Mouse (Mus musculus): ENCODE measurements at regions not wholly inside any gene's neighbourhood (a gene's known extent, or its start where the extent isn't known, plus 50 kb on each side); places are given as distances from the start of the nearest gene placed in this dataset.

DNA sequence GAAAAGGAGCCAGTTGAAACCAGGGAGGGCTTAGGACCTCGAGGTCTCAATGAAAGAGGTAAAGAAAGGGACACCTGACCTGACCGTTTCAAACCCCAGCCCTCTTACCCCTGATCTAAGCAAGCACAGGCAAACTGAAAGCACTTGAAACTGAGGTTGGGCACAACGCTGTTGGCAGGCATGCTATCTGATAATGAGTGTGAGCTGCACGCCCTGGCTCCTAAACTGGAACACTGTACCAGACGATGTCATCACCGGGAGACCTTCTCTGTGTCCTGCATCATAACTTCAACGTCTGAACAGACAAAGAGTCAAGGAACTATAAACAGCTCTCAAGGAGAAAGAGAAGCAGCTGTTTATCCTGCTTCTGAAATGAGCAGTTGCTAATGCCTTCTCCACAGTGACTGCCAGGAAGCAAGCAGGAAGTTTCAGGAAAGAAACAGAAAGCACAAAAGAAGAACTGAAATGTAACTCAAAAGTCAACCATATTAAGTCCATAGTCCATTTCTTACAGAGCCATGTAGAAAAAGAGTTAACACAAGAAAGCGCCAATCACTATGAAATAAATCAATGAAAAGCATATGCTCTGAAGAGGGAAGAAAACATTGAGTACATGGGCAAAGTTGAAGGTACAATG is 301.3 kb downstream of the Epha4 start:
- no peak for DNase-seq
- intact Hi-C loops (cut with DNase I) = no loop called here

DNA sequence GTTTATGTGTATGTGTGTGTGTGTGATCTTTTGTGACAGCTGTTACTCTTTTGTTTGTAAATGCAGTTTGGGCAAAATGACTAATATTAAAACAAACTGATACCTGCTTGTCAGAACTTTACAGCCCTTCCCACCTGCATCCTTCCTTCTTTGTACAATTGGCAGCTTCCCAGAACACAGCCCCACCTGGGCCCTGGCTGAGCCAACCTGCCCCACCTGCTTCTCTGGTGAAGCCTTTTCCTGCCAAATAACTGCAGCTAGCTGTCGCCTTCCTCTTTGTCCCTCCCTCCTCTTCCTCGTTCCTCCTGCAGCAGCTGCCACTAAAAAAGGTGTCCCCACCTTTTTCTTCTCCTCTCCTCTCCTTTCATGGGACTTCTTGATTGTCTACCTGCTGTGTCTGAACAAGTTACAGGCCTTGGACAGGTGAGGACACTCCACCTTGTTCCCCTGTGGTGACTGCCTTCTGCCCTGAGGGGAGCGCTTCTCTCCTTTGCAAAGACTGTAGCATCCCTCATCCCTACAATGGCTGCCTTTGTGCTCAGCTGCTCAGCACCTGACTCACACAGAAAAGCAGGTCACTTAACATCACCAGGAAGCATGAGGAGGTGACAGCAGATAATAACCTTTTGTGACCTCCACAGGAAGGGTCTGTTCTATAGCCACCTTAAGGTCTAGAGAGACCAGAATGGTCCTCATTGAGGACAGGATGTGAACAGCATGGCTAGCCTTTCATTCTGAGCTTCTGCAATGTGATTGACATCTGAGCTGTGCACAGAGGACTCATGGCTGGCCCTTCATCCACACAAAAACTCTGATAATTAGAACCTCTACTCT is 295.2 kb downstream of the Epha4 start:
- intact Hi-C loops (cut with DNase I) = no loop called here
- DNase-seq = no peak

DNA sequence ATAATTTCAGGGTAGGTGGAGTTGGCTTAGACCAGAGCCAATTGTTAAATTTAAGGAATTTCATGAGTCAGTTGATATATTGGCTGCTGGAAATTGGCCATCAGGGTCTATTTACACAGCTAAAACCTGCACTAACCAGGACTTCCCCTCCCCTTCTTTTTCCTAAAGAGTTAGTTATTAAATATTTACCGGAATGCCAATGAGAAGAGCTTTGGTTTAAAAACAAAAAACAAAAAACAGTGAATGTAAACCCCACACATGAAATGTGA is 294.6 kb downstream of the Epha4 start:
- no peak for DNase-seq
- intact Hi-C loops (cut with DNase I) = no loop called here

DNA sequence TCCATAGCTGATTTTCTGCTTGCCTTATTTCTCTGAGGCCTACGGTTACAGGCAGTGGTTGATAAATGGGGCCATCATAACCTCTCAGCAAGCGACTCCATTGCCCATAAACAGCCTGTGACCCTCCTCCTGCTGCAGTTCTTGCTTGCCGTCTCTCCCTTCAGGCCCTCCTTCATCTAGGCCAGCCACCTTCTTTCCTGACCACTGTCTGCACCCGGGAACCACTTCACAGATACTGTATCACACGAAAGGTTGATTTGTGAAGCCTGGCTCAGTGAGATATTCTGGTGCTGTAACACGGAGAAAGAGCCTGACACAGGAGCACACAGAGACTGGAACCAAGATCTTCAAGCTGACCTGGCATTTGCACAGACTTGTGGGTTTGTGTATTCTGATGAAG is 294.1 kb downstream of the Epha4 start:
- intact Hi-C loops (cut with DNase I) = no loop called here
- DNase-seq = no peak

DNA sequence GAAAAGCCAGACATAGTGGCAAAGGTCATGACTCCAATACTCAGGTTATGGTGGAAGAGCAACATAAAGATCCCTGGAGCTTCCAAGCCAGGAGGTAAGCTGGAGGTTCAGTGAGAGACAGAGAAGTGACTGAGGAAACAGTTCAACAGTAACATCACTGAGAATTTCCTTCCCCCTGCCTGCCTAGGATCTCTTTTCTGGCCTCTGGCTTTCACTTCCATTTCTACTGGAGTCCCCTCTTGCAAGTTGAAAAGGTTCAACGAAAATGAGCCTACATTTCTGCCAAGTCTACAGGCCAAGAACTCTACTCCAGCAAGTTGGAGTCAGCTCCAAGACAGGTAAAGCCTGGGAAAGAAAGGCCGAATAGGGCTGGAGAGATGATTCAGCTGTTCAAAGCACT is 293.0 kb downstream of the Epha4 start:
- no peak for DNase-seq
- intact Hi-C loops (cut with DNase I) = no loop called here

DNA sequence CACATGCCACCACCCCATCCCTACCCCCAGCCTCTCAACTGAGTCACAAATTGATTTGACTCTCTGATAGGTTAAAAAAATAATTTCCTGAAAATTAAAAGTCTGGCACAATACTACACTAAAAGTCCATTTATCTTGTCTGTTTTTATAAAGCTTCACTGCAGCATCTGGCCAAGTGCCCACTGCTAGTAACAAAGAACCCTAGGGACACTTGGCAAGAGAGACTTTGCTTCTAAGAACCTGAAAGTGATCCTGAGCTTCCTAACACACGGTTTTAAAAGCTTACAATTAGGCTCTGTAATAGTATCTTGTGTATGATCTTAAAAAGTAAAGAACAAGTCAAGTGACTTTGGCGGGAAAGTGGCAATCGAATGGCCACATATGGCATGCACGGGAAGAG is 288.3 kb downstream of the Epha4 start:
- intact Hi-C loops (cut with DNase I) = no loop called here
- DNase-seq = no peak

DNA sequence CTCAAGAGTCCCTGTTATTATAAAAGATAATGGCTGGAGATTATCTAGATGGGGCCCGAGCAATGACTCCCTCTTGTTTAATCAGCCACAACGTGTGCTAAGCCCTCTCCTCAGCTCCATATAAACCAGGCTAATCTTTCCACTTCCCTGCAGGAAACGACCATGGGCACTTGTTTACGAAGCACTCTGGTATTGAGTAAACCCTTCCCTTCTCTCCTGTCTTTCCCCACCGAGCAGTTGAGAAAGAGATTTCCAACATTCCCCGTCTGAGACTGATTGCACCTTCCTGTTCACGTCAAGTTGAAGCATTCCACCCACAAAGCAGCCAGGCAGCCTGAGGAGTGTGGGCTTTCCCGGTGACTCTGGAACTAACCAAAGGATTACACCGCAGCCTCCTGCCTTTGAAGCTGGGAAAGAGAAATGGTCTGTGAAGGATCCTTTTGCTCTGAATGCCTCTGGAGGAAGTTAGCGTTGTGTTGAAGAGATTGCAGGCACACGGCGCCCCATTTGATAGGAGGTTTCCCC is 287.8 kb downstream of the Epha4 start:
- intact Hi-C loops (cut with DNase I) = no loop called here
- no peak for DNase-seq

DNA sequence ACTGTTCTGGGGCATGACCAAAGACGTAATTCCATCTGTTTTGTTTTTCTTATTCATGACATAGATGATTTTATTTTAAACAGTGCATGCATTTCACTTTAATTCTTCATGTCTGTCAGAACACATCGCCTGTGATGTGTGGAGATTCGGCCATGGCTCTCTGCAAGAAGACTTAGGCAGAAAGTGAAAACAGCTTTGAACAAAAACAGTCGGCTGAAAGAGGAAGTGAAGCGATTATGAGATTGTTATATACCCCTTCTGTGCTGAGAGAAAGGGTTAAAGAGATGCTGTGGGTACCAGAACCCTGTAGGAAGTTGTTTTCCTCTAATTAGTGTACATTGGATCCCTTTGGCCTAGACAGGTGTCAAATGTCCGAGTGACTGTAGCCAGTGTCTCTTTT is 287.1 kb downstream of the Epha4 start:
- no peak for DNase-seq
- intact Hi-C loops (cut with DNase I) = no loop called here

DNA sequence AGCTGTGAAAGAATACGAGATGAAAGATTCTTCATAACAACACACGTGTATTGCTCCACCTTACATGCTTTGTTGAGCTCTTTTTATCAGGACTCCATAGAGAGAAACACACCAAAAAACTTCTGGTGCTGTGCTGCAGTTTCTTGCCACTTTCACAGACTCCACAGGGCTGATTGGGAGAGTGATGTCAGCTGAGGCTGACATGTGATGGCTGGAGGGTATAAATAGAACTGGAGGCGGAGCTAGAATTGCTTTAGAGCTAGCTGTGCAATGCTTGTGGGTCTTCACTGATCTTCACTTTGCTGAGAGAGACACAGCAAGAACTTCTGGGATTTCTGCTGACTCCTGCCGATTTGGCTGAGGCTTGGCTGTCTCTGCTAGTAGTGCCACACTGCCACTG is 285.3 kb downstream of the Epha4 start:
- no peak for DNase-seq
- intact Hi-C loops (cut with DNase I) = no loop called here

DNA sequence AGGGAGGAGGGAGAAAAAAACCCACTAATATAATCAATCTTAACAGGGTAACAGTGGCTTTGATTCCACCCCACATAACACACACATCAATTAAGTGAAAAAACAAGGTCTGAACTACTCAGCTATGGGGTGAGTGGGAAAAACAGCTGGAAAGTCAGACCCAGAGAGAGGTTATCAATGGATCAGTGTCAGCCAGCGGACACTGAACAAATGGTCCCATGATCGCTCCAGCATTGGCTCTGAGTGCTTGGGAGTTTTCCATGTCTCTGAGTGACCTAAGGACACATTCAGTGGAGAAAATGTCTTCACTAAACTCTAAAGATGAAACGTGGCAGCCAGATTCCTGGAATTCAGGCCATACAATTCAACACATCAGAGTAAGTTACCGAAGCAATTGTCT is 281.9 kb downstream of the Epha4 start:
- intact Hi-C loops (cut with DNase I) = no loop called here
- DNase-seq = no peak

DNA sequence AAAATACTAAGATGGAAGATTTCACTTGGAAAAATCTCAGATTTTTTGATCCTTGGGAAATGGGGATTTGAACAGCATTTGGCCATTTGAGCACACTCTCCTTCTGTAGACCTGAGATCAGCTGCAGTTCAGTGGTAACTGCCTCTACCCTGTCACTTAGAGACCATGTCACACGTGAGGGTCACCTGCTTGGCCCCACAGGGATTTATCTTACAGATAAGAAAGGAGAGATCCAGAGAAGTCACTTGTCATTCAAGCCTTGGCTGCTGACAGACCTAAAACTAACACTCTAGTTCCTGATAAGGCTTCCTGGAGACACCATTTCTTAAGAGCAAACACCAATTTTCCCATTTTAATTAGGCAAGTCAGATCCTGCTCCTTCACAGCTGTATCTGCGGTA is 270.2 kb downstream of the Epha4 start:
- intact Hi-C loops (cut with DNase I) = no loop called here
- DNase-seq = no peak

DNA sequence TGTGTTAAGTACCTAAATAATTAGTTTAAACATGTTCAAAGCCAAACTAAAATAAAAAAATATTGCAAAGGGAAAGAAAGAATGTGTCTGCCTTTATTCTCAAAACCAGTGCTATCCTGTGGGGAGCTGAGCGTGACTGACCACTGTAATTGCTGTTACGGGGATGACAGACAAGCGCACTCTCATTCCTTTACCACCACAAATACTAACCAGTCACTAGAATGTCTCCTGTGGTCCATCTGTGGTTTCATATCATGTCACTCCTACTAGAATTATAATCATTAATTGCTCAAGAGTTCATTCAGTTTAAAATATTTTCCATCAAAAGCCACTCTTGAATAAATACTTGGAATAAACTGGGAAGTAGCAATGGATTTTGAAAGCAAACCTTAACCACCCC is 268.8 kb downstream of the Epha4 start:
- intact Hi-C loops (cut with DNase I) = no loop called here

DNA sequence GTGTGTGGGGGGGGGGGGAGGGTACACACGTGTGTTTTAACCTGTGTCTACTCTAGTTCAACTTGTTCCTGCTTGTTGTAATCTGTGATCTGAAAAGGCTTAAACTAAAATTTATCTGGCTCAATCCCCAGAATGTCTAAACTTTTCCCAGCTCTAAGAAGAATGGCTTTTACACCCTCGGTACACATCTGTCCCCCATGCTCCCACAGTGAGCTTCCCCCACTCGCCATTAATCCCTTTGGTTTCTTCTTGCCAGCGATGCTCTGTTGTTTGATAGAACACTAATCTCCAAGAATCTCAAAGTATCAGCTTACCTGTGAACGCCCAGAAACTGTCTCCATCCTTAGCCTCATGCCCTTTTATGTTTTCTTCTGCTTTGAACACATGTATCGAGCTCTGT is 260.6 kb downstream of the Epha4 start:
- DNase-seq = no peak
- intact Hi-C loops (cut with DNase I) = no loop called here

More for the DNA sequence above, 268.8 kb downstream of the Epha4 start:
- no peak for DNase-seq

DNA sequence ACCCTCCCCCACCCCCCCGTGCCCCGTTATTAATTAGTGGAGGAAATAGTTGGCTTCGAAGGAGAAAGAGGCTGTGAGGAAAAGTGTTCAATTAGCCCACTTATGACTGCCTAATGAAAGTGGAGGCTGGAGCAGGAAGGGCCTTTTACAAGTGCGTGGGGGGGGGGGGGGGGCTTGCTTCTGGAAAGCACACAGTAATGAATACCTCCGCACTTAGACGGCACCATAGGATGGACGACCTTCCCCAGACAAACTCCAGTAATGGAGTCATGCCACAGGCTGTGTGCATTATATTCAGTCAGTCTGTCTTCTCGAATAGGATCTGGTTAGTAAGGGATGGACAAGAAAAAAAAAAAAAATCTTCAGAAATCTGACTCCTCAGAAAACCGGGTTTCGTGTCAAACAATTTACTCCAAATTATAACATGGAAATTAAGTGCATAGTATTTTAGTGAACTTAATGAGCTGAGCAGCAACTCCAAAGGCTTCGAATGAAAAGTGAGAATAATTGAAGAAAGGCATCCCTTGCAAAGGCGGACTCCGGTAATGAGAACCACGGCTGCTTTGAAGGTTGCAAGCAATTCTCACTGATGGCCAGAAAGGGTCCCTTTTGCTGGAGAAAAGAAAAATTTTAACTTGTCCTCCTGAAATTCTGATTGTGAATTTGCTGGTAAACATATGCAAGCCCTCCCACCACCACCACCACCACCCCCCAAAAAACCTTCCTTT is 258.6 kb downstream of the Epha4 start:
- intact Hi-C loops (cut with DNase I) = no loop called here
- no peak for DNase-seq

DNA sequence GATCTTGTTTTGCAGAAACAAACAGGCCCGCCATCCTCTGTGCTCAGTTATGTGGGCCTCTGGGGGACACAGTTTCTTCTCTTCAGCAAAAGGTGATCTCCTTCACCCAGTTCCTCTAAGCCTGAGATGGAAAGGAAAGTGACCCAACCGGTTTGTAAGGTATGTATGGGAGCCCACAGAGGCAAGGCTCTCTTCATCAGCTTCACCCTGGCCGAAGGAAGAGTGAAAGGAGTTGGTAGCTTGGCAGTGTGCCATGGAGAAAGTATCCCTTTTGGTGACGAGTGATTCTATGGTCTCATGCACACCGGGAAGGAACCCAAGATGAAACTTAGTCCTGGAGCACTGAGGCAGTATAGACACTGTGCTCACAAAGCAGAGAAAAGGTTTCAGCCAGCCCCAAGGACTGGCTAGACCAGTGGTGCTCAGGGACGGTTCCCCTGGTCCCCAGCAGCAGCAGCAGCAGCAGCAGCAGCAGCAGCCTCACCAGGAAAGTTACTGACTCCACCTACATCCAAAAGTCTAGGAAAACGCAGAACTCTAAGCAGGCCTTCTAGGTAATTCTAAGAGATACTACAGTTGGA is 256.1 kb downstream of the Epha4 start:
- DNase-seq = no peak
- intact Hi-C loops (cut with DNase I) = no loop called here

DNA sequence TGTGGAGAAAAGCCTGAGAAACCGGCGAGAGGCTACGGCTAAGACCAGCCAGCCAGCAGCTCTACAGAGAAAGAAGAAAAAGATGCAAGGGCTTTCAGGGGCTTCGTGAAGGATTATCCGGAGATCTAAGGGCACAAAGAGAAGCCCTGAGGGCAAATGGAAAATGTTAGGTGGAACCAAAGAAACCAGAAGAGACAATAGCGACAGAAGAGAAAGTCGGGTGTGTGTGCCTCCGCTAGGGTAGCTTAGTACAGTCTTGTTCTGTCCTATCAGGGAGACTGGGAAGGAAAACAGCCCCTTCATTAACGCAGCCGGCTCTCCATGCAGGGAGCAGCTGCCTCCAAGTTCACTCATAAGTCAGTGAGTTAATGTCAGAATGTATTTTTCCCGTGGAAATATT is 255.1 kb downstream of the Epha4 start:
- DNase-seq = no peak
- intact Hi-C loops (cut with DNase I) = no loop called here

DNA sequence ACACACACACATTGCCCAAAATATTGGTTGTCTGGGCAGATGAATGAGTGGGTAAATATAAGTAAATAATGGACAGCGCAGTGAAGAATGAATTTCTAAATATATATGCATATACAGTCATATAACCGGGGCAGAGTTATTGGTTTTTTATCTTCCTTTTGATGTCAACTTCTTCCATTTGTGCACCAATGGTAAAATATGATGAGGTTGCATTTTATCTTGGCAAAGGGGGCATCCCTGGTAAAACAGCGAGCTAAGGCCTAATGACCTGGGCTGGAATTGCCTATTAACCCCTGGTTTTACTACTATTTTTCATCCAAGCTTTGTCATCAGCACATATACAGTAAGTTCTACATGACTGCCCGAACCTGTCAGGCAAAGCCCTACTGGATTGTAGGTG is 253.2 kb downstream of the Epha4 start:
- intact Hi-C loops (cut with DNase I) = no loop called here
- no peak for DNase-seq

DNA sequence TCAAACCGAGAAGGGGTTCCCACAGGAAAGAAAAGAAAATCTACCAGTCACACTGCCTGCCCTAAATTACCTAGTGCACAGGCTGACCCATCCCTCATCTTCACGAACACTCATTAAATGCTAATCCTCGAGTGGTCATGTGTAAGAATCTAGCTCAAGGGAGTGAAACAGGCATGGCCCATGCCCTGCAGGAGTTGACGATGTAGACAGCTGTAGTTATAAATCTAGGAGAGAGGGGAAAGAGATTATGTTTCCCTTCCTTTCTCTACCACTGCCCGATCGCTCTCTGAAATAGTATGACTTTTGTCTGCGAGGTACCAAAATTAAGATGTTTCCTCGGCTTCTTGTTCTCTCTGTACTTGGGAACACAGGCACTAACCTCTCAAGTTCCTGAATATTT is 249.2 kb downstream of the Epha4 start:
- intact Hi-C loops (cut with DNase I) = no loop called here
- no peak for DNase-seq

DNA sequence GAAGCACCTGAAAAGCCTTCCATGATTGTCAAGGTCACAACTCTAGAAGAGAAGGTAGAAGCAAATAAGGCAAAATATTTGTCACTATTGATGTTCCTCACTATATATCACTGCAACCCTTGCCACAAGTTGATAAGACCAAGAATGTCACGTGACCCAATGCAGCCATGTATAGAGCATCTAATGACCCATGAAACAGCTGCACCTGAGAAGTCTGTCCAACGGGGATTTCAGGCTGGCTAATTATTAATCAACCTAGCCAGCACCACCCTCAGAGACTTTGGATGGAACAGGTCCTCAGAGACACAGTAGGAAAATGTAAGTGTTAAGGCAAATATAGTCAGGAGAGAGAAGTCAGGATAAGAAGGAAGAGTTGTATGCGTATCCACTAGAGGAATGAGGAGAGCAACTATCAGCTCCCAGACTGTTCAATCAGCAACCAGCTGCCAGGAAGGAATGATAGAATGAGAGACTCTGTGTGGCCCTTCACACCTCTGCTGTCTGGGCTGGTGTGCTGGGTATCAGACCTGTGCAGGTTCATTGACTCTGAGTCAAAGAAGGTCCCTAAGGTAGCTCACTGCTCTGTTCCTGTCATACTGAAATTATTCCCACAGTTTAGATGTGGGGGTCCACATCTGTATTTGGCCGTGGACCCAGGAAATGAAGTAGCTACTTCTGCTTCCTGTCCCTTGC is 247.4 kb downstream of the Epha4 start:
- intact Hi-C loops (cut with DNase I) = no loop called here

DNA sequence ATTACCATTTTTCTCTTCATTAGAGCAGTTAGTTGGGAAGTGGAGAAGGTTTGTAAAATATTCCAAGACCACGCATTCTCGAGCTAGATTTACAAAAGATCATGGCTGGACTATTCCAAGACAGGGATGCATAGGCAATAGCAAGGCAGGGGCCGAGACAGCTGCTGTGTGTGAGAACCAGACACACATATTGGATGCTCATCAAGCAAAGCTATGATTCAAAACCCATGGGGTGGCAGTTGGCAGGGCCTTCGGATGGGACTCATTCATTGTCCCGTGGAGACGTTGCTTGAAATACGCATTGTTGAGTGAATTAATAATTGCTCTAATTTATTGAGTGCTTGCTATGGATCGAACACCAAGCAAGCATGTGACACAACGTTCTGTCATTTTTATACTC is 239.6 kb downstream of the Epha4 start:
- intact Hi-C loops (cut with DNase I) = no loop called here
- DNase-seq = no peak

More for the DNA sequence above, 247.4 kb downstream of the Epha4 start:
- DNase-seq = no peak

DNA sequence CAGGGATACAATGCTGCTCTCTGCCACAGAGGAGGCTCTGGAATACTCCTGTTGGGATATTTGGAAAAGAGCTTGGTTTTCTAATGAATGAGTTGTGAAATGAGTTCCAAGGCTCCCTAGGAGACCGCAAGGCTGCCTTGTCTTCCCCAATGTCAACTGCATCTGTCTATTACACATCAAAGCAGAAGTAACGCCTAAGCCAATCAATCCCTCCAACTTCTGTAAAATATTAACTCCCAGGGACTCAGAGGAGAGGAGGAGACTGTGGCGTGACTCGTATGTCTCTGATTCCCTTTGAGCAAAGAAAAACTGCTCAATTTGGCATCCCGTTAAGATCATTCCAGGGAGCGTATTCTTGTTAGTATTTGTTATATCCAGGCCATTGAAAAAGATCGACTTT is 235.3 kb downstream of the Epha4 start:
- intact Hi-C loops (cut with DNase I) = no loop called here
- DNase-seq = no peak

All from gastrocnemius, postnatal 36 days (tissue).